Mouse (Mus musculus): ENCODE data around the gene Lmtk3.

Lmtk3 gene

GRCm38 (mm10) chr7:45783511-45784091 lies at the start of gene Lmtk3:
Lmtk3 (plus strand) TSS chr7:45783738.
- peak; percentile 60 for DNase-seq

GRCm38 (mm10) chr7:45739162-45739763 lies 44.3 kb upstream of the Lmtk3 start:
- DNase-seq, result peak; percentile 80

- no peak for DNase-seq
Measured at GRCm38 (mm10) chr7:45739820-45740219, 43.7 kb upstream of the Lmtk3 start.

GRCm38 (mm10) chr7:45741308-45741707 lies 42.2 kb upstream of the Lmtk3 start:
- no peak for DNase-seq

GRCm38 (mm10) chr7:45741777-45742176 lies 41.8 kb upstream of the Lmtk3 start:
- DNase-seq, result no peak

- DNase-seq, result no peak
Measured at GRCm38 (mm10) chr7:45742338-45742737, 41.2 kb upstream of the Lmtk3 start.

- peak; percentile 64 for DNase-seq
Measured at GRCm38 (mm10) chr7:45744387-45744786, 39.2 kb upstream of the Lmtk3 start.

GRCm38 (mm10) chr7:45746518-45746917 lies 37.0 kb upstream of the Lmtk3 start:
- no peak for DNase-seq

GRCm38 (mm10) chr7:45747450-45747849 lies 36.1 kb upstream of the Lmtk3 start:
- DNase-seq, result no peak

- DNase-seq, result no peak
Measured at GRCm38 (mm10) chr7:45748110-45748509, 35.4 kb upstream of the Lmtk3 start.

- DNase-seq, result no peak
Measured at GRCm38 (mm10) chr7:45749401-45749800, 34.1 kb upstream of the Lmtk3 start.

- DNase-seq, result no peak
Measured at GRCm38 (mm10) chr7:45750162-45750561, 33.4 kb upstream of the Lmtk3 start.

- DNase-seq, result no peak
Measured at GRCm38 (mm10) chr7:45755703-45756102, 27.8 kb upstream of the Lmtk3 start.

- peak; percentile 23 for DNase-seq
Measured at GRCm38 (mm10) chr7:45759400-45759799, 24.1 kb upstream of the Lmtk3 start.

GRCm38 (mm10) chr7:45760151-45760550 lies 23.4 kb upstream of the Lmtk3 start:
- DNase-seq, result no peak

GRCm38 (mm10) chr7:45765995-45766394 lies 17.5 kb upstream of the Lmtk3 start:
- no peak for DNase-seq

GRCm38 (mm10) chr7:45766764-45767163 lies 16.8 kb upstream of the Lmtk3 start:
- DNase-seq, result no peak

GRCm38 (mm10) chr7:45767500-45767899 lies 16.0 kb upstream of the Lmtk3 start:
- DNase-seq, result no peak

- no peak for DNase-seq
Measured at GRCm38 (mm10) chr7:45770427-45771082, 13.0 kb upstream of the Lmtk3 start.

- no peak for DNase-seq
Measured at GRCm38 (mm10) chr7:45771101-45771500, 12.4 kb upstream of the Lmtk3 start.

- no peak for DNase-seq
Measured at GRCm38 (mm10) chr7:45775237-45775636, 8.3 kb upstream of the Lmtk3 start.

GRCm38 (mm10) chr7:45779081-45779641 lies 4.4 kb upstream of the Lmtk3 start:
- DNase-seq, result no peak

- no peak for DNase-seq
Measured at GRCm38 (mm10) chr7:45782271-45782670, 1.3 kb upstream of the Lmtk3 start.

Measured in liver (tissue).